Mouse (Mus musculus) intestine, postnatal 0 days (tissue): Measurements from ENCODE around the gene Mesp1. TPM values are rescaled to one million over a fixed set of nuclear protein-coding genes. Genes with fewer than 3 reads are reported as not detected.

Experiments used
- ATAC-seq: fragments of 200-750 bp; cut with Nextera tagmentation; 2 replicates; pipeline ENCODE4 v1.8.0; 2017; ENCODE audit warnings: mild to moderate bottlenecking, moderate TSS enrichment, moderate library complexity
- H3K27ac ChIP-seq: fragments of 300-500 bp; sonication (generic); 2 replicates; pipeline ENCODE4 v1.5.1; 2014; ENCODE audit warnings: mild to moderate bottlenecking, low read depth, low read length, moderate library complexity
- H3K27me3 ChIP-seq: fragments of 300-500 bp; sonication (generic); replicated peaks from 2 replicates; pipeline ENCODE4 v1.6.1; 2014; ENCODE audit warnings: low read length, mixed read lengths; ENCODE audit not compliant: control insufficient read depth, insufficient read depth
- H3K36me3 ChIP-seq: fragments of 300-500 bp; sonication (generic); 2 replicates; pipeline ENCODE4 v1.6.1; 2014; ENCODE audit warnings: mild to moderate bottlenecking, moderate library complexity; ENCODE audit not compliant: control insufficient read depth, insufficient read depth
- H3K4me1 ChIP-seq: fragments of 300-500 bp; sonication (generic); replicated peaks from 2 replicates; pipeline ENCODE4 v1.6.1; 2014; ENCODE audit warnings: antibody characterized with exemption, low read length, mixed read lengths; ENCODE audit not compliant: control insufficient read depth, insufficient read depth
- H3K4me2 ChIP-seq: fragments of 300-500 bp; sonication (generic); replicated peaks from 2 replicates; pipeline ENCODE4 v1.6.1; 2014; ENCODE audit warnings: low read depth, mild to moderate bottlenecking, moderate library complexity
- H3K4me3 ChIP-seq: fragments of 300-500 bp; sonication (generic); 2 replicates; pipeline ENCODE4 v1.5.1; 2014; ENCODE audit warnings: low read depth, low read length
- H3K9ac ChIP-seq: fragments of 300-500 bp; sonication (generic); 2 replicates; pipeline ENCODE4 v1.6.1; 2014; ENCODE audit warnings: mild to moderate bottlenecking, low read depth, low read length
- H3K9me3 ChIP-seq: fragments of 300-500 bp; sonication (generic); 2 replicates; pipeline ENCODE4 v1.6.1; 2016; ENCODE audit warnings: mixed run types; ENCODE audit not compliant: control insufficient read depth
- CTCF ChIP-seq: sonication (generic); IDR thresholded peaks from 2 replicates; pipeline ENCODE4 v1.5.1; 2016; ENCODE audit warnings: low read depth, mild to moderate bottlenecking, control low read depth, antibody characterized with exemption, moderate library complexity
- WGBS: fragments of 180-500 bp; shearing (Covaris S2); extraction: QIAGEN DNeasy Blood & Tissue Kit; methylation state at CpG from one replicate; pipeline ENCODE4 v1.1.7; 2014; 5-methylcytosine and 5-hydroxymethylcytosine counted together
- polyA plus RNA-seq: library from polyadenylated mRNA; unstranded; fragments of >200 nt; fragmentation: Nextera tagmentation; extraction: Ambion mirVana; gene quantifications from 2 replicates; pipeline ENCODE4 v1.2.1, GENCODE M21; 2015

The Mesp1 gene
- polyA plus RNA-seq, 1 experiment from 2014 or later = 0.21 TPM

DNA sequence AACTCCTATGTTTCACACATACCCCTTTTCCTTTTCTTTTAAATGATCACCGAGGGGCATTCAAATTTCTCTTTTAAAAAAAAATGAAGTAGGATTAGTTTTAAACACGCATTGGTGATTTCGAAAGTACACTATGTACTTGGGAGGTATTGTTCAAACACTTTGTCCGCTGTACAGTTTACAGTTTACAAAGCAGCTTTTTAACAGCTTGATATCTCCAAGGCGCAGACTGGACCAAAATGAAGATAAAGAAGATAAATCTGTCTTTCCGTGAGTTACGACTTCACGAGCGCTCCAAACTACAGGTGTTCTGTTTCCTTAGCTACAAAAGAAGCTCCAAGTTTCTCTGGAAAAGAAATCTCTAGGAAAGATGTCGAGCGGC lies 51.3 kb downstream of the Mesp1 start:
- Histone ChIP-seq H3K4me3 (peak overlapping the region; percentile 75), H3K4me2 (peak overlapping the region; percentile 99), H3K4me1 (peaks cover 4% of the 10 kb centered on the region; the same call in 1 of the 2 replicates), H3K27ac (no peak overlapping the region), H3K9me3 (no peaks in the 10 kb centered on the region), H3K9ac (0 out of 2 replicates have a peak overlapping the region, but pooled peaks have one; percentile 78), H3K36me3 (peaks cover 20% of the 10 kb centered on the region), H3K27me3 (no peaks in the 10 kb centered on the region)
- no peak for ATAC-seq
- no peak for TF ChIP-seq CTCF
- 10% methylated on average over 11 of the region's 11 CpGs for WGBS

Other genes with a start within 250 kb of the Mesp1 start
- gene Rhcg, start 176.1 kb downstream of the Mesp1 start, polyA plus RNA-seq = not detected in 2 replicates
- gene Ticrr, start 133.6 kb downstream of the Mesp1 start, polyA plus RNA-seq = 1.5 and 1.7 TPM in 2 replicates
- gene Kif7, start 78.1 kb downstream of the Mesp1 start, polyA plus RNA-seq = 0.69 and 0.82 TPM in 2 replicates
- gene Plin1, start 60.9 kb downstream of the Mesp1 start, polyA plus RNA-seq = not detected in 2 replicates
- gene Pex11a, start 50.7 kb downstream of the Mesp1 start, polyA plus RNA-seq = 22.6 and 23.3 TPM in 2 replicates
- 0.05 TPM in 1 of 2 replicates, not detected in the other for gene Wdr93, start 50.6 kb downstream of the Mesp1 start, polyA plus RNA-seq
- gene Mesp2, start 16.9 kb upstream of the Mesp1 start, polyA plus RNA-seq = 1.7 and 1.9 TPM in 2 replicates
- 476 and 488 TPM in 2 replicates for gene Anpep, start 67.3 kb upstream of the Mesp1 start, polyA plus RNA-seq
- 21.2 and 21.3 TPM in 2 replicates for gene Ap3s2, start 126.9 kb upstream of the Mesp1 start, polyA plus RNA-seq
- 36.1 and 37.5 TPM in 2 replicates for gene Arpin, start 141.6 kb upstream of the Mesp1 start, polyA plus RNA-seq
- 8.5 and 9.4 TPM in 2 replicates for gene Zfp710, start 231.0 kb upstream of the Mesp1 start, polyA plus RNA-seq